Mouse (Mus musculus) cerebellum, adult (tissue): Measurements from ENCODE around the gene Wdr78.

Experiments
- ATAC-seq: cut with Nextera tagmentation; 2 replicates; pipeline ENCODE4 v1.9.2; 2017; ENCODE audit warnings: mild to moderate bottlenecking, moderate library complexity, mixed read lengths; ENCODE audit not compliant: insufficient number of reproducible peaks, low FRiP score, low TSS enrichment

The Wdr78 gene

GRCm38 (mm10) chr4:102989391-102989790 is 125.0 kb downstream of the Wdr78 start:
- no peak for ATAC-seq

GRCm38 (mm10) chr4:102988526-102988925 is 125.8 kb downstream of the Wdr78 start:
- no peak for ATAC-seq
